Mouse (Mus musculus) thymus, adult 2 months (tissue): Measurements from ENCODE around the gene Poldip3.

Experiments
- CTCF ChIP-seq: fragments of 200-500 bp; IDR thresholded peaks from 2 replicates; pipeline ENCODE4 v1.5.1; 2012; ENCODE audit warnings: mild to moderate bottlenecking, control low read depth, low read length, moderate library complexity, borderline replicate concordance; ENCODE audit not compliant: control insufficient read depth, poor library complexity, insufficient read depth; ENCODE audit errors: extremely low read depth
- POLR2A ChIP-seq: fragments of 200-500 bp; IDR thresholded peaks from 2 replicates; pipeline ENCODE4 v1.6.1; 2012; ENCODE audit warnings: mild to moderate bottlenecking, low read length, control low read depth, moderate library complexity; ENCODE audit not compliant: control insufficient read depth, poor library complexity, insufficient read depth; ENCODE audit errors: extremely low read depth

DNA sequence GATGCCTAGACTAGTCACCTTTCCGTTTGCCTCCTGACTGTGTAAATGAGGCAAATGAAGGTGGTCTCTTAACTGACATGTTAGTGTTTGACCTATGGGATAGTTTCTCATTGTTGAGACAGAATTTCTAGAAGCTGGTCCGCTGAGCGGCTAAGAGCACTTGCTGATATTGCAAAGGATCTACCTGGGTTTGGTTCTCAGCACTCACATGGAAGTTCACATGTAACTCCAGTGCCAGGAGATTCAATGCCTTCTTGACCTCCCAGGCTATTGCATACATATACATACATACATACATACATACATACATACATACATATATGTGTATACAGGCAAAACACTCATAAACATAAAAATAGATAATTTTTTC lies 874 bp upstream of the Poldip3 start:
- TF ChIP-seq POLR2A (no peak), CTCF (no peak)
